Mouse (Mus musculus) left cerebral cortex, postnatal 10 days (tissue): ENCODE data around the gene Vldlr. TPM values are rescaled to one million over a fixed set of nuclear protein-coding genes. Genes with fewer than 3 reads are reported as not detected.

Source experiments
- DNase-seq, 2 experiments: peaks; one replicate each; pipeline ENCODE4 v3.0.0; 2021 to 2022; ENCODE audit warnings: low spot score in 2 of 2, mixed read lengths in 1 of 2; ENCODE audit errors: extremely low spot score in 1 of 2
- intact Hi-C: fragments of 180-260 bp; cut with DNase I; formaldehyde crosslinking; loops from one replicate; pipeline ENCODE4 v1.15.1; 2025
- total RNA-seq, 2 experiments: library from RNA; stranded (reverse); gene quantifications; 2 replicates each; pipeline ENCODE4 v1.2.3; 2021

Vldlr gene
- total RNA-seq, 2 experiments from 2014 or later = 76.6 to 80.9 TPM

DNA sequence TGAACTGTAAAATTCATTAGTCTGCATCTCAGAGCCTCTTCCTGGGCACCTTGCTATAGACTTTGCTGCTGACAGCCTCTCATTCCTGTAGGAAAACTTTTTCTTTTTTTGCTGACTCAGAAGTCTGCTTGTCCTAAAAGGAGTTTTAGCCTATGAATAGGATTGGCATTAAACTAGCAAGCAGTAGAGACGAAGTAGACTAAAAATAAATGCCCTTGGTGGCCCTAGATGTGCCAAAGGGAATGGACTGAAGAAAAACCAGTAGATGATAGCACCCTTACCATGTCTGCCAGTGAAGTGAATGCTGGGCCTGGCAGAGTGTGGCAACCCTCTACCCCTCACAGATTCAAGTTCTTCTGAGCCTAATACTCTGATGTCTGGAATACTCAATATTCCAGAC is 8.1 kb downstream of the Vldlr start:
- intact Hi-C loops = no loop called here
- no peak for DNase-seq

DNA sequence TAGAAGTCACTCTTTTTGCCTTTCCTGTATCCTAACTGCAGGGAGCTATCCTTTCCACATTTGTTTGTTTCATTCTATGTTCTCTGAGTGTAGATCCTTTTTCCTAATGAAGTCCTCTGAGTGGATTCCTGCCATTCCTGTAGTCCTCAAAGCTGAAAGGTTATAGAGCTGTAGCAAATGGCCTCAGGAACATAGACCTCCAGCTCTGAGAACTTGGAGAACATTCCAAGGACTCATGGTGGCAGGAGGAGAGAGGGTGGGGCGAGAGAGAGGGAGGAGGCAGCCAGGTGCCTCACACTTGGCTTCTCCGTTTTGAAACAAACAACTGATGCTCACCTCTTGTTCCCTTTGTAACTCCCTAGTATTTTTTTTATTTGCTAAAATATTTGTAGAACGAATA is 10.3 kb downstream of the Vldlr start:
- intact Hi-C loops = no loop called here

DNA sequence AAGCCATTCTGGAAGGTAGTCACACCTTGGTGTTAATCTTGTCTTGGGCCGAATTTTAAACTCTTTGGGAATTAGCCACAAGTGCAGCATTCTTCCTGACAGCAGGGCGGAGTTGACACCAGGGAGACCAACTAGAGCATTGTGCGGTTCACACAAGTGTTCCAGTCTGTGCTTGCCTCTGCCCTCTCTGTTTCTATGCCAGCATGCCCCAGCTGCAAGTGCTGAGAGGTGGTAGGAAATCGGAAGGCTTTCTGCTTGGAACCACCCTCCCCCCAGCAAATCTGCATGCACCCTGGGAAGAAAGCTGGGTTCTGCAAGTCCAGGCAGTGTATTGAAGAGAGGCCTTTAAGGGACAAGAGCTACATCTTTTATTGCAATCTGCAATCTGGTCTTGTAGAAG is 10.8 kb downstream of the Vldlr start:
- intact Hi-C loops = no loop called here
- DNase-seq = peak; percentile 27 to 39

More for the DNA sequence above, 10.3 kb downstream of the Vldlr start:
- DNase-seq = no peak

DNA sequence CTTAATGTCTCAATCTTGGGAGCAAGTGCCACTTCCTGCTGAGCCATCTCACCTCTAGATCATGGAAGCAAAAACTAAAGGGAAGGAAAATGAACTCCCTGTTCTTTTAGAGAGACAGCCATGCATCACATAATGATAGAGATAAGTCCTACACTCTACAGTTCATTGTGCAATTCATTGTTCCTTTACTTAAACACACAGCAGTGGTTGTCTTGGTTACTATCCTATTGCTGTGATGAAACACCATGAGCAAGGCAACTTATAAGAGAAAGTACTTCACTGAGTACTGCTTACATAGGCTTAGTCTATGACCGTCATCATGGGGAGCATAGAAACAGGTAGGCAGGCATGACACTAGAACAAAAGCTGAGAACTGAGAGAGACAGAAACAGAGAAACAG is 12.0 kb downstream of the Vldlr start:
- DNase-seq = no peak
- intact Hi-C loops = no loop called here

DNA sequence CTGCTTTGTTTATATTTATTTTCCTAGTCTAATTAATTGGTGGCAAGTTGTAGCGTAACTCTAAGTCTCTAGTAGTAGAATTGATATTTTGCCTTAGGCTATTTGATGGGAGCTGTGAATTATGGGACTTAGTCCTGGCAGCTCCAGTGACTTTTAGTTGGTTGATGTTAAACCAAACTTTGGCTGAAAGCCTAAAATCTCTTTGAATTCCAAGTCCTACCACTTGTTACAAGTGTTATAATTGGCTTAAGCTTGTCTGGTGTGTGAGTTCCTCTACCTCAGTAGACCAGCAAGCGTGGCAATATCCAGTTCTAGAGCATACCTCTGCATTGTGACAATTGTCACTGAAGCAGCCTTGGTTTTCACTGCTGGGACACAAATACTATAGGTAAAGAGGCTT is 17.1 kb downstream of the Vldlr start:
- intact Hi-C loops = no loop called here

DNA sequence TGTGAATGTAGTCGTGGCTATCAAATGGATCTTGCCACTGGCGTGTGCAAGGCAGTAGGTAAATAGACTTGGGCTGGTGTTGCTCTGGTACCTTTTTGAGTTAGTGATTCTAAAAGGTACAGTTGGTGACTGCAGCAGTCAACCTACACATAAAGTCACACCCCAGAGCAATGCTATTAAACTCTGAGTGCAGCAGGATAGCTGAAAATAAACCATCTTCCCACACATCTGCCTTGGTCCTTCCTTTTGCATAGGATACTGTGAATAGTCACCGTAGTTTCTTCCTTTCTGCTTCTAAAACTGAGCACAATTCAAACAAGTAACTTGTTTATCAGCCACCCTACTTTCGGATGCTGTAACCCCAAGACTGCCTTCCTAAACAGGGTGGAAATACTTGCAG is 23.6 kb downstream of the Vldlr start:
- DNase-seq = no peak
- intact Hi-C loops = no loop called here

More for the DNA sequence above, 17.1 kb downstream of the Vldlr start:
- DNase-seq = no peak

DNA sequence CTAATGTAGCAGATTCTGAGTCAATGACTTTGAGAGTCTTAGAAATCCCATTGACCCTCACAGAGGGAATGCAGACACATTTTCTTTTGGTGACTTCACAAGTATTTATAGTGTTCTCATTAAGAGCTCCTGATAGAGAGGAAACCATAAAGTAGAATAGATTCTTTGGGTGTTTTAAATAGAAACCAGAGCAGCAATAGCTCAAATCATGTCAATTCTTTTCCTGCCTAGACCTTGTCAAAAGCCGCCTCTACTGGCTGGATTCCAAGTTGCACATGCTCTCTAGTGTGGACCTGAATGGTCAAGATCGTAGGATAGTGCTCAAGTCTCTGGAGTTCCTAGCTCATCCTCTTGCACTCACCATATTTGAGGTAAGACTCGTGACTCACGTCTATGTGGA is 27.2 kb downstream of the Vldlr start:
- intact Hi-C loops = no loop called here

DNA sequence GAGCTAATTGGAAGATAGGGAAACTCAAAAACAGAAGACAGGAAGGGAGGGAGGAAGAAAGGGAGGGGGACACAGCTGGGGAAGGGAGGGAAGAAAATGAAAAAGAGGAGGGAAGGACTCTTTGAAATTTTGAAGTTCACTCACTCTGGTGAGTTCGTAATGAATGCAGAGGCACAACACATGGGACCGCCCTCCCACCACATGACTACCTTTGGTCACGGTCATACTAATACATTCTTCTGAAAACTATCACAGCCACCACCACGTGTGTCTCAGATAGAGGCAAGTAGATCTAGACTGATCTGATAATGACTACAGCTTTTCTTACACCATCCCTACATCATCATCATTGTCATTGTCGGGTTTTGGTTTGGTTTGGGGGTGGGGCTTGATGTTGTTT is 38.5 kb downstream of the Vldlr start:
- intact Hi-C loops = no loop called here
- no peak for DNase-seq

More for the DNA sequence above, 27.2 kb downstream of the Vldlr start:
- no peak for DNase-seq

DNA sequence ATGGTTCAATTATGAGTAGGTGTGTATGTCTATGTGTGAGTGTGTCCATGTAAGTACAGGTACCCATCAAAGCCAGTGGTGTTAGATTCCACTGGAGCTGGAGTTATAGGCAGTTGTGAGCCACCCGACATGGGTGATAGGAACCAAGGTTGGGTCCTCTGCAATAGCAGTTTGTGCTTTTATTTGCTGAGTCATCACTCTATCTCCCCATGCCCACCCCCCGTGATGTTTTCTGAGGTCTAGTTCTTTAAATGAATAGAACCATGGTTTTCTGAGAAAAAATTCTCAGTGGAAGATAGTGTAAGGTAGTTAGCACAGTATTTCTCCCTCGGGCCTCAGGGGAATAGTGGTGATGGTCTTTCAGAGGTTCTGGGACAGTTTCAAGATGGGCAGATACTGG is 39.4 kb downstream of the Vldlr start:
- DNase-seq = no peak
- intact Hi-C loops = no loop called here

DNA sequence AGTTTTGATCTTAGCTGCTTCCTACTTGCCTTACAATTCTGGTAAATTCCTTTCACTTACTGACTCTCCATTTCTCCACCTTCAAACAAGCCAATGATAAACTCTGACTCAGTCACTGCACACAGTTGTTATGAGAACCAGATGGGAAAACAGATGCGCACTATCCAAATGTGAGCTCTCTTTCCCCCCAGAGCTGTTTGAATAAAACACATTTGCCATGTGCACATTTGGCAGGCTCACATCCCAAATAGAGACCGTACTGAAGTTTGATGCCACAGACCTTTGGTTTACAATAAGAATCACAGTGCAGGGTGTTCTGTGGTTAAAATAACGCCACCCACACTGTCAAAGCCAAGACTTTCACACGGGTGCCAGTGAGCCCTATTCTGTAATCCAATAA is 43.8 kb downstream of the Vldlr start:
- intact Hi-C loops = no loop called here

DNA sequence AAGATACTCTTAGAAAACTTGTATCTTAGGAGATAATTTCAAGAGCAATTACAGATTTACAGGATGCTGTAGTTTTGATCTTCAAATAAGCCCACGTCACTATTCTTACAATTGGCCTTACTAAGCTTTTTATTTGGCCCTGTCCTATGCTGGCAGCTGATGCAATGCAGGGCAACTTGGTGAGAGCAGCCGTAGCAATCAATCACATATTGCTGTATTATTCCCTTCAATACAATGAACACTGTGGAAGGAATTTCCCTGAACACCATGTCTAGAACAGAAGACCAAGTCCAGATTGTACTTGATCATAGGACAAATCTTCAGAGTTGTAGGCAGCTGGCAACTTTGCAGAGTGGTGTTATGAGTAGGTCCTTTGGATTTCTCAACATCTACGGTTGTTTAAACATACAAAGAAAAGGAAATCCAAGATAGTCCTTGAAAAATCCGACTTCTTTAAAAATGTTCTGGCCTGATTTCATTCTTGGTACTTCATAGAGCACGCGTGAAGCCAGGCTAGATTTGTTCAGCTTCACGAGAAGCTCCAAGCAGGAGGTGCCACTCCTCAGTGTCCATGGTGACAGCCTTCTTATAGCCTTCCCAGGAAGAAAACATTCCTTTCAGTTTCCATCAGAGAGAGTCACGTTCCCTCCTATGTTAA is 44.5 kb downstream of the Vldlr start:
- peak in 1 of 2 experiments; percentile 16 for DNase-seq
- intact Hi-C loops = no loop called here

More for the DNA sequence above, 43.8 kb downstream of the Vldlr start:
- no peak for DNase-seq

DNA sequence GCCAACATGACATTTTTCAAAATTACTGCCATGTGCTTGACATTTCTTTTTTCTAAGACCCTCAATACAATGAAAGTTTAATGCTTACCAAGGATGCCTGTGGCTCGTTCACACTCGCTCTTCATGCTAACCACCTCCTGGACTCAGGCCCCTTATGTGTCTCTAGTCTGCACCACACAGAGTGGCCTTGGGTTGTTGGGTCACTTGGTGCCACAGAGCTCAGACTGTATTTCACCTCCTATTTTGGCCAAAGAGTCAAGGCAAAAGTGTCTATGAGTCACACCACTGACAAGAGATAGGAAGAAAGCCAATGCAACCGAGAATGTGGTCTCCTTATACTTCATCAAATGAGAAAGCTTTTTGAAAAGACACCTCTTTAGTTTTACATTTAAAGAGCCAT is 45.9 kb downstream of the Vldlr start:
- no peak for DNase-seq
- intact Hi-C loops = no loop called here

DNA sequence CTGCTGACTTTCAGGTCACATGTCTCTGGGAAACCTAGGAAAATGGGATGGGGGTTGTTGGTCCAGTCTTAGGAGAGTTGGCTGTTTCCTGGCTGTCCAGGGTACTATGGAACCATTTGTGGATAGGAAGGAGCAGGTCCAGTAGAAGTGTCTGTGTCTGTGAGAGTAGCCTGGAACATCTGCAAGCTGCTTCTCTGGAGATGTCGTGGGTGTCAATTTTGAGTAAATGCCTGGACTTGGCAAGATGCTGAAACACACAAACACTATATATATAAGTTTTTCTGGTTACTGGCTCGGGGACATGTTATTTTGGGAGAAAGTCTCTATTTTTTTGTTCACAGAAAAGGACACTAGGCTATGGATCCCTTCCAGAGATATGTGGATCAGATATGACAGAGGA is 57.1 kb downstream of the Vldlr start:
- no peak for DNase-seq
- intact Hi-C loops = no loop called here

DNA sequence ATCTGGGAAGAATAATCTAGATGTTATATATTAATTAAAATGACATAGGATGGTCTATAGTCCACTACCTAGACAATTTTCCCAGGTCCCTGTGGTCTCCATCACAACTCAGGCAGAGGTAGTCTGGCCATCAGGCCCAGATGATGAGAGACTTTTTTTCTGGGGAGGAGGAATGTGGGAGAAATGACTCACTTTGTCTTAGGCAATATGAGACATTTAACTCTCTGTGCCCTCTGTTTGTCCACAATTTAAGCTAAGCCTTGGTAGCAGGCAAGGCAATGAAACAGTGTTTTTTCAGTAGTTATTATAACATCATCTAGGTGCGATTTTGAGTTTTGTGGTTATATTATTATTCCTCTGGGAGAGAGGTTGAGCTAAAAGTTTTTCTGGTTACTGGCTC is 58.1 kb downstream of the Vldlr start:
- no peak for DNase-seq
- intact Hi-C loops = no loop called here

DNA sequence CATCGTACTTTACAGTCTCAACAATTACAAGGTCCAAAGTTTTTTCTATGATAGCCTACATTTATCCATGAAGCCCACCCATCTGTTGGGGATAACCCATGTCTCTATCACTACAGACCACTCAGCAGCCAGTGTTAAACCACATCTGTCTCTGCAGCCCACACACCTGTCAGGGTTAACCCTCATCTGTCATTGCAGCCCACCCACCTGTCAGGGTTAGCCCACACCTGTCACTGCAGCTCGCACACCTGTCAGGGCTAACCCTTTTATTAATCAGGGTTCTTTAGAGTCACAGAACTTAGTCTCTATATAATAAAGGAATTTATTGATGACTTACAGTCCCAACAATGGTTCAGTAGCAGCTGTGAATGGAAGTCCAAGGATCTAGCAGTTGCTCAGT is 62.9 kb downstream of the Vldlr start:
- DNase-seq = no peak
- intact Hi-C loops = no loop called here

Other genes starting within 250 kb of the Vldlr start
- gene Kcnv2, start 106.1 kb downstream of the Vldlr start, total RNA-seq = not detected
- gene Pum3, start 213.3 kb downstream of the Vldlr start, total RNA-seq = 10 to 100 TPM; 90.9 to 96.2 TPM